Mouse (Mus musculus): ENCODE measurements around the gene Fyn.

Fyn gene

GRCm38 (mm10) chr10:39566901-39567300 is 198.2 kb downstream of the Fyn start:
- DNase-seq (ENCODE audit: low spot score in 2 of 2) = no peak

GRCm38 (mm10) chr10:39568991-39569390 is 200.3 kb downstream of the Fyn start:
- DNase-seq (ENCODE audit: low spot score in 2 of 2) = no peak

- no peak for DNase-seq (ENCODE audit: low spot score in 2 of 2)
Measured at GRCm38 (mm10) chr10:39571011-39571410, 202.4 kb downstream of the Fyn start.

GRCm38 (mm10) chr10:39572050-39572671 is 203.5 kb downstream of the Fyn start:
- DNase-seq (ENCODE audit: low spot score in 2 of 2) = no peak

- peak in 1 of 2 experiments; percentile 35 for DNase-seq (ENCODE audit: low spot score in 2 of 2)
Measured at GRCm38 (mm10) chr10:39572672-39573051, 204.0 kb downstream of the Fyn start.

- no peak for DNase-seq (ENCODE audit: low spot score in 2 of 2)
Measured at GRCm38 (mm10) chr10:39576466-39576865, 207.8 kb downstream of the Fyn start.

- no peak for DNase-seq (ENCODE audit: low spot score in 2 of 2)
Measured at GRCm38 (mm10) chr10:39580477-39580876, 211.8 kb downstream of the Fyn start.

- no peak for DNase-seq (ENCODE audit: low spot score in 2 of 2)
Measured at GRCm38 (mm10) chr10:39582385-39582784, 213.7 kb downstream of the Fyn start.

GRCm38 (mm10) chr10:39583718-39584117 is 215.1 kb downstream of the Fyn start:
- DNase-seq (ENCODE audit: low spot score in 2 of 2) = no peak

- no peak for DNase-seq (ENCODE audit: low spot score in 2 of 2)
Measured at GRCm38 (mm10) chr10:39587290-39587925, 218.8 kb downstream of the Fyn start.

GRCm38 (mm10) chr10:39587973-39588746 is 219.5 kb downstream of the Fyn start:
- no peak for DNase-seq (ENCODE audit: low spot score in 2 of 2)

- DNase-seq (ENCODE audit: low spot score in 2 of 2) = no peak
Measured at GRCm38 (mm10) chr10:39589765-39590546, 221.3 kb downstream of the Fyn start.

- DNase-seq (ENCODE audit: low spot score in 2 of 2) = no peak
Measured at GRCm38 (mm10) chr10:39590629-39591028, 222.0 kb downstream of the Fyn start.

GRCm38 (mm10) chr10:39592501-39592900 is 223.8 kb downstream of the Fyn start:
- no peak for DNase-seq (ENCODE audit: low spot score in 2 of 2)

GRCm38 (mm10) chr10:39594716-39595115 is 226.1 kb downstream of the Fyn start:
- DNase-seq (ENCODE audit: low spot score in 2 of 2) = no peak

- DNase-seq (ENCODE audit: low spot score in 2 of 2) = no peak
Measured at GRCm38 (mm10) chr10:39595862-39596261, 227.2 kb downstream of the Fyn start.

GRCm38 (mm10) chr10:39597116-39597791 is 228.6 kb downstream of the Fyn start:
- no peak for DNase-seq (ENCODE audit: low spot score in 2 of 2)

GRCm38 (mm10) chr10:39597792-39598183 is 229.1 kb downstream of the Fyn start:
- no peak for DNase-seq (ENCODE audit: low spot score in 2 of 2)

GRCm38 (mm10) chr10:39599601-39600000 is 230.9 kb downstream of the Fyn start:
- DNase-seq (ENCODE audit: low spot score in 2 of 2) = no peak

- DNase-seq (ENCODE audit: low spot score in 2 of 2) = no peak
Measured at GRCm38 (mm10) chr10:39600115-39600514, 231.5 kb downstream of the Fyn start.

- no peak for DNase-seq (ENCODE audit: low spot score in 2 of 2)
Measured at GRCm38 (mm10) chr10:39601068-39601467, 232.4 kb downstream of the Fyn start.

GRCm38 (mm10) chr10:39606434-39606833 is 237.8 kb downstream of the Fyn start:
- DNase-seq (ENCODE audit: low spot score in 2 of 2) = no peak

Measured in urinary bladder, adult 18-20 months (tissue).